Mouse (Mus musculus): ENCODE measurements around the gene Rps17. TPM values are rescaled to one million over a fixed set of nuclear protein-coding genes. Genes with fewer than 3 reads are reported as not detected.
A peak's percentile ranks its signal among the peaks of the same experiment; 100 is the strongest.

The Rps17 gene
- polyA plus RNA-seq (2015; fragmentation: Nextera tagmentation; extraction: Ambion mirVana): 750 and 812 TPM in 2 replicates

DNA sequence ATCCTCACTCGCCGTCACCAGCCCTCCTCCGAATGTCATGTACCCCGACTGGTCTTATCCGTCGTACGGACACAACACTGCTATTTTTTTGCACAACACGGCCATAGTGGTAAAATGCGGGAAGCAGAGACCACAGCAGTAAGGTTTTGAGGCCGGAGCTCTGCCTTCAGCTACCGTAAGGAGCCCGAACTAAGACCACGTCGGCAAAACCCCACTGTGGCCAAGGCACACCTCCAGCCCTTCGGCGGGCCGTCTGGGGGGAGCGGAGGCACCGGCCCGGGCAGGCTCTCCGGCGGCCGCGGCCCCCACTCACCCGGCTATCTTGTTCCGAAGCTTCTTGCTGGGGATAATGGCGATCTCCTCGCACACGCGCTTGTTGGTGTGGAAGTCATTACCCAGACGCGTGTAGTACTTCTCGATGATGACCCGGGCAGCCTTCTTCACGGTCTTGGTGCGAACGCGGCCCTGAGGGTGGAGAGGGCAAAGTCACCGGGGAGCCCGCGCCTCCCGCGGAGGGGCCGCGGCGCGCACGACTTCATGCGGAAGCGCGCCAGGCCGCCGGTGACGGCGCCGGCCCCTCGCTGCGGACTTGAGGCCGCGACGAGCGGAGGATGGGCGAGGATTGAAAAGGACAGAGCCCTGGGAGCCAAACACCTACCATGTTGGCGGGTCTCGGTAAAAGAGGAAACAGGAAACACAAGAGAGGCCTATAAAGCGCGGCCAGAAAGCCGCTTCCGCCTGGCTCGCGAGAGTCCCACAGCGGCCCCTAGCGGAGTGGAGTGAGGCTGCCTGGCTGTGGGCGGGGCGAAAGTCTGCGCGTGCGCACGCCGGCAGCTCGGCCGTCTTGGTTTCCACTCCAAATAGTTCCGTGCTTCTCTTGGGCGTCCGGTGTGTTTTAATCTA, at the start of gene Rps17:
Gene Rps17, minus strand, starts transcription at position 711 of the 903 bp plus-strand sequence.
- Histone ChIP-seq H3K27ac (replicated peaks) (peak within 1 kb of the TSS; percentile 88), H3K4me1 (peaks cover 29% of the 10 kb centered on the region), H3K9me3 (replicated peaks) (no peaks in the 10 kb centered on the region), H3K4me2 (peak within 1 kb of the TSS; percentile 87), H3K27me3 (replicated peaks) (no peaks in the 10 kb centered on the region), H3K36me3 (peaks cover 36% of the 10 kb centered on the region), H3K9ac (replicated peaks) (peak within 1 kb of the TSS; percentile 95), H3K4me3 (replicated peaks) (peak within 1 kb of the TSS; percentile 86)
- peak; percentile 95 for ATAC-seq (ENCODE audit: low FRiP score)
- WGBS: under 1% methylated on average over 85 of the region's 85 CpGs

DNA sequence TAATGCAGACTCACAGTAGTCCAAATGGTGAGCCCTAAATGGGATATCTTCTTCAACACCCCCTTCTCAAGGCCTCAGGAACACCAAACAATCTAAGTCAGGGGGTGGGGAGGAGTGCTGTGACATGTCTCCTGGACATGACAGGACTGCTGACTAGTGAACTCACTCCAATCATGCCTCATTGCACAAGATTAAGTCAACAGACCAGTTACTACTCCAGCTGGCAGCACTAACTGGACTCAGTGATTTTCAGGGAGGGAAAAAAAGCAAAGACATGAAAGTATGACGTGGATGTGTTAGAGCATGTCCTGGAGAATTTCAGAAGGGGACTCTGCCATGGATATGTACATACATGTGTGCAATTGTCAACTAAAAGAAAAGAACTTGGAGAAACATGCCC, 34.3 kb upstream of the Rps17 start:
- Histone ChIP-seq H3K27ac (replicated peaks) (no peak overlapping the region), H3K4me1 (no peaks in the 10 kb centered on the region), H3K4me2 (no peak overlapping the region), H3K9me3 (replicated peaks) (no peaks in the 10 kb centered on the region), H3K36me3 (no peaks in the 10 kb centered on the region), H3K9ac (replicated peaks) (no peak overlapping the region), H3K4me3 (replicated peaks) (no peak overlapping the region), H3K27me3 (replicated peaks) (no peaks in the 10 kb centered on the region)
- ATAC-seq (ENCODE audit: low FRiP score): no peak
- WGBS: 72% methylated on average over 1 of the region's 1 CpGs

DNA sequence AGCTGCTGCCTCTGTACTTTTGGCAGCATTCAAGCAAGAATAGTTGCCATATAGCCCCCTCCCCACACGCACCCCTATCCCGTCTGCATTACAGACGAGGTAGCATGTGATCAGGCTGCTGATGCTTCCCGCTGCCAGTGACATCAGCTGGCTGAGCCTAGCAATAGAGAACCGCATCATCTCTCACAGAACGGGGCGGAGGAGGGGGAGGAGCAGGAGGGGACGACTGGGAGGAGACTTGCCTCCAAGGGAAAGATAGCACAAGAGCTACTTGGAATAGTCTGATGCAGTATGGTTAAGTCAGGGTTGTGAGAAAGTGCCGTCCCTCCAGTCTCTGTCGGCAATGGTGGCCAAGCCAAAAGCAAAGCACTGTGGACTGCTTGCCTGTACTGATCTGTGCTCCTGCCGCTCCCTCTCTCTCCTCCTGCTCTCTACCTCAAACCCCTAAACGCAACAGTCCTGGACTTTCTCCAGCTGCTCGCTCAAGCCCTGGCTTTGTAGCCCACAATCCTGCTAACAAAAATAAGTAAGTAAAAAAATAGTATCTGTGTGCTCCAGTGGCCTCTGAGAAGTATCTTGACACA, 27.4 kb upstream of the Rps17 start:
- Histone ChIP-seq H3K9me3 (replicated peaks) (no peaks in the 10 kb centered on the region), H3K4me1 (peaks cover 15% of the 10 kb centered on the region), H3K36me3 (no peaks in the 10 kb centered on the region), H3K4me3 (replicated peaks) (peak overlapping the region; percentile 34), H3K4me2 (peak overlapping the region; percentile 64), H3K27ac (replicated peaks) (peak overlapping the region; percentile 18), H3K27me3 (replicated peaks) (no peaks in the 10 kb centered on the region), H3K9ac (replicated peaks) (peak overlapping the region; percentile 41)
- WGBS: 3% methylated on average over 13 of the region's 13 CpGs
- ATAC-seq (ENCODE audit: low FRiP score): peak; percentile 93

DNA sequence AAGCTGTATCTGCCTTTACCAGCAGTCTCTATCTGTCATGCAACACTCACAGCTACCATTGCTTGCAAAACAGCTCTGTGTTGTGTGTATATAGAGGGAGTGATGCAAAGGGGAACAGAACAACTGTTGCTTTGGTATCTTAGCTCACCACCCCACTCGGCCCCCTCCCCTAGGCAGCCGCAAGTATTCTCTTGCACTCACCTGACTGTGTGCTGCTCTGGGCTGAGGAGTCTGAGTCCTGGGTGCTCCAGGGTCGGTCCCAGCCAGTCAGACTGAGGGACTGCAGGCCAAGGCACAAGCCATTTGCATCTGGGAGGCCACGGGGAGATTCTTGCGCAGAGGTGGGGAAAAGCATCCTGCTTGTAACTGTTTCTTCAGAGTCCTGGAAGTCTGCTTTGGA, 26.8 kb upstream of the Rps17 start:
- Histone ChIP-seq H3K36me3 (no peaks in the 10 kb centered on the region), H3K9ac (replicated peaks) (no peak overlapping the region), H3K4me3 (replicated peaks) (peak overlapping the region; percentile 34), H3K4me2 (peak overlapping the region; percentile 64), H3K4me1 (peaks cover 15% of the 10 kb centered on the region), H3K9me3 (replicated peaks) (no peaks in the 10 kb centered on the region), H3K27ac (replicated peaks) (peak overlapping the region; percentile 18; the same call in 1 of the 2 replicates), H3K27me3 (replicated peaks) (no peaks in the 10 kb centered on the region)
- peak; percentile 78 for ATAC-seq (ENCODE audit: low FRiP score)
- 16% methylated on average over 5 of the region's 5 CpGs for WGBS

DNA sequence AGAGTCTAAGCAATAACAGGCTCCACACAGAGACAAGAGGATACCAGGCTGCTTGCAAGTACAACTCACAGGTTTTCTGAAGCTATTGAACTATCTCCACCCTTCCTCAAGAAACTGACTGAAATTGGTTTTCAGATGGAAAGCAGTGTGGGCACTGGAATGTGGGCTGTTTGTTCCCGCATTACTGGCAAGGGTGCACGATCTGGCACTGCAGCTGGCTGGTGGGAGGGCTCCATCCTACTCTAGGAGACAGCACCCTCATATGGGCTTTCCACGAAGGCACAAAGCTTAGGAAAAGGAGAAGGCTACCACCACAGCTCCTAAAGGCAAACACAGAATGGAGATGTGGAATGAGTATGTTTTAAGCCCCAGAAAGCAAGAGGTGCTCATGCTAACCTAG, 24.7 kb upstream of the Rps17 start:
- WGBS: 67% methylated on average over 3 of the region's 3 CpGs

DNA sequence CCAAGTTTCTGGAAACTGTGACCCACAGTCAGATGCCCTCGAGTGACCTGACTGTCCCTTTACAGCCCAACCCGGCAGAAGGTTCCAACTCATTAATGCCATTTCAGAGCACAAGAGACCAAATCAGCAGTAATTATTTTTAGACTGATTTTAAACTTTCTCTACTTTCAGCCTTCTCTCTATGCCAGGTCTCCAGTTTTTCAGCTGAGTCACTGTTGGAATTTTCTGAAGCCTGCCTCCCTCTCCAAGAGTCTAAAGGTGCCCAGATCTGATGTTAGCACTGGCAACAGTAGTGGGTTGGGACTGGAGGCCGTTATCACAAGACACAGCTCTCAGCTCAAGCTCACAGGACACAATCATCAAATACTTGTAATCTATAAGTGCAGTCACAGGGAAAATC, 22.9 kb upstream of the Rps17 start:
- no peak overlapping the region for H3K4me3 ChIP-seq (replicated peaks)
- H3K27me3 ChIP-seq (replicated peaks): no peaks in the 10 kb centered on the region
- 78% methylated on average over 3 of the region's 3 CpGs for WGBS
- H3K4me2 ChIP-seq: no peak overlapping the region
- H3K36me3 ChIP-seq: no peaks in the 10 kb centered on the region
- H3K27ac ChIP-seq (replicated peaks): no peak overlapping the region
- H3K4me1 ChIP-seq: peaks cover 14% of the 10 kb centered on the region
- no peak overlapping the region for H3K9ac ChIP-seq (replicated peaks)
- no peak for ATAC-seq (ENCODE audit: low FRiP score)
- no peaks in the 10 kb centered on the region for H3K9me3 ChIP-seq (replicated peaks)

More for the DNA sequence above, 24.7 kb upstream of the Rps17 start:
- Histone ChIP-seq H3K27me3 (replicated peaks) (no peaks in the 10 kb centered on the region), H3K4me2 (no peak overlapping the region), H3K9ac (replicated peaks) (no peak overlapping the region), H3K27ac (replicated peaks) (no peak overlapping the region), H3K4me1 (peaks cover 15% of the 10 kb centered on the region), H3K36me3 (no peaks in the 10 kb centered on the region), H3K4me3 (replicated peaks) (no peak overlapping the region), H3K9me3 (replicated peaks) (no peaks in the 10 kb centered on the region)
- no peak for ATAC-seq (ENCODE audit: low FRiP score)

DNA sequence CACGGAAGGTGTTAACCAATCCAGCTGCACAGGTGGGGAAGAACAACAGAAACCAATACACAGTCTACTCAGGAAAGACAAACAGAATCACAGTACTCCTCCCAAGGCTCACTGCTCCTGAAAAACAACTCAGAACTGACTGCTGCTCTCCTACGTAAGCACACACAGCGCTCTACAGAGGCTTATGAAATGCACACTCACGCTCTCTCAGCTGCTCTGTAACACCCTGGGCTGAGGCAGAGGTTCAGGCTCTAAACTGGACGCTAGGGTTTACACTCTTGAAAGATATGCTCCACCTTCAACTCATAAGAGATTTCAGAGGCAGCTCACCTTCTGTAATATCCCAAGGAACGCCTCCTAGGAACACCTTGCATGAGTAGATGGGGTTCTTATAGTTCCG, 11.9 kb upstream of the Rps17 start:
- H3K4me2 ChIP-seq: no peak overlapping the region
- no peak overlapping the region for H3K9ac ChIP-seq (replicated peaks)
- H3K4me3 ChIP-seq (replicated peaks): no peak overlapping the region
- no peaks in the 10 kb centered on the region for H3K36me3 ChIP-seq
- H3K9me3 ChIP-seq (replicated peaks): no peaks in the 10 kb centered on the region
- no peak overlapping the region for H3K27ac ChIP-seq (replicated peaks)
- H3K4me1 ChIP-seq: no peaks in the 10 kb centered on the region
- ATAC-seq (ENCODE audit: low FRiP score): no peak
- H3K27me3 ChIP-seq (replicated peaks): no peaks in the 10 kb centered on the region
- 85% methylated on average over 7 of the region's 7 CpGs for WGBS

DNA sequence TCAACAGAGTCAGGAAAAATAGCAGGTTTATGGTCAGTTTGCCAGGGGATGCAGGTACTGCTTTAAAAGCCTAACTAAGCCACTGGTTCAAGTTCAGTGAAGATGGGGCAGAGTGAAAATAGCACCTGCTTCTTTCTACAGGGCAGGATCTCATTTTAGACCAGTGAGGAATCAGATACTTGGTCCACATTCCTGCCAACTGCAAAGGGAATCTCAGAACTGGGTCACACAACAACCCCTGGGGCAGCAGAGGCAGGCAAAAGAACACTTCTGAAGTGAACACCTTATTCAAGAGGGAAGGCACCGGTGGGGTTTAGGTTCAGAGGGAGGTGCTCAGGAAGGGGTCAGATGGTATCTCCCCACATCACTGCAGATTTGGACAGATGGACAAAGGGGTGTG, 11.3 kb upstream of the Rps17 start:
- no peak overlapping the region for H3K4me3 ChIP-seq (replicated peaks)
- no peak overlapping the region for H3K4me2 ChIP-seq
- no peaks in the 10 kb centered on the region for H3K4me1 ChIP-seq
- H3K9ac ChIP-seq (replicated peaks): no peak overlapping the region
- WGBS: 90% methylated on average over 1 of the region's 1 CpGs
- no peak for ATAC-seq (ENCODE audit: low FRiP score)
- no peaks in the 10 kb centered on the region for H3K36me3 ChIP-seq
- no peaks in the 10 kb centered on the region for H3K27me3 ChIP-seq (replicated peaks)
- no peaks in the 10 kb centered on the region for H3K9me3 ChIP-seq (replicated peaks)
- H3K27ac ChIP-seq (replicated peaks): no peak overlapping the region

DNA sequence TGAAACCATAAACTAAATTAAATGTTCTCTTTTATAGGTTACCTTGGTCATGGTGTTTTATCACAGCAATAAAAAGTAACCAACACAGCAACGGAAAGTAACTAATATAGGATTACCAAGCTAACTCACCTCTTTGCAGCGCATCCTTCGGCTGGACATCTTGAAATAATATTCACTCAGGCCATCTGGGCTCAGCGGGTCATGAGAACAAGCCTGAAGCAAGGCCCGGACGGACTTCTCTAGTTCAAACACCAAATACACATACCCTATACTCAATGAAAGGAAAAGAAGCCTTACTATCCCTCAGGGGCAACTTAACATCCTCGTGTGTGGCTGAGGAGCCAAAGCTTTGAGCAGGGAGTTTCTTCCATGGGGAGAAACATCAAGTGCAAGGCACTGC, 10.7 kb upstream of the Rps17 start:
- H3K4me1 ChIP-seq: no peaks in the 10 kb centered on the region
- H3K27me3 ChIP-seq (replicated peaks): no peaks in the 10 kb centered on the region
- no peaks in the 10 kb centered on the region for H3K36me3 ChIP-seq
- H3K9me3 ChIP-seq (replicated peaks): no peaks in the 10 kb centered on the region
- no peak overlapping the region for H3K9ac ChIP-seq (replicated peaks)
- H3K4me2 ChIP-seq: no peak overlapping the region
- H3K27ac ChIP-seq (replicated peaks): no peak overlapping the region
- 82% methylated on average over 7 of the region's 7 CpGs for WGBS
- no peak overlapping the region for H3K4me3 ChIP-seq (replicated peaks)
- no peak for ATAC-seq (ENCODE audit: low FRiP score)

DNA sequence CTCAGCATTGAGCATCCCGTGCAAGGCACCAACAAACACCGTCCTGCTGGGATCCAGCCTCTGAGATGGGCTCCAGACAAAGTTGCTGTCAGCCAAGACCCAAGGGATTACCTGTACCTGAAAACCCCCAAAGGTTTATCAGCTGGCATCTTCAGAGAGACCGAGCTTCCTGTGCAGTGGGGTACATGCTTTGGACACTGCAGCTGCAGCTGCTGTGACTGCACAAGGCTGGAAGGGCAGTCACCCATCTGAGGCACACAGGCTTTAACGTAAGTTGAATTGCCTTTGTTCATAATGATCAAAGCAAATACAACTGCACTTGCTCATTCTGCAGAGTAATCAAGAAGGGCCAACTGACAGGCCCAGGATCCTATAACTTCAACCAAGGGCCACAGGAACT, 6.8 kb upstream of the Rps17 start:
- Histone ChIP-seq H3K9me3 (replicated peaks) (no peaks in the 10 kb centered on the region), H3K36me3 (0 out of 2 replicates have a peak, but pooled peaks cover 3% of the 10 kb centered on the region), H3K27ac (replicated peaks) (no peak overlapping the region), H3K27me3 (replicated peaks) (no peaks in the 10 kb centered on the region), H3K4me1 (no peaks in the 10 kb centered on the region), H3K4me3 (replicated peaks) (no peak overlapping the region), H3K4me2 (no peak overlapping the region), H3K9ac (replicated peaks) (no peak overlapping the region)
- WGBS: 74% methylated on average over 4 of the region's 4 CpGs
- ATAC-seq (ENCODE audit: low FRiP score): no peak

DNA sequence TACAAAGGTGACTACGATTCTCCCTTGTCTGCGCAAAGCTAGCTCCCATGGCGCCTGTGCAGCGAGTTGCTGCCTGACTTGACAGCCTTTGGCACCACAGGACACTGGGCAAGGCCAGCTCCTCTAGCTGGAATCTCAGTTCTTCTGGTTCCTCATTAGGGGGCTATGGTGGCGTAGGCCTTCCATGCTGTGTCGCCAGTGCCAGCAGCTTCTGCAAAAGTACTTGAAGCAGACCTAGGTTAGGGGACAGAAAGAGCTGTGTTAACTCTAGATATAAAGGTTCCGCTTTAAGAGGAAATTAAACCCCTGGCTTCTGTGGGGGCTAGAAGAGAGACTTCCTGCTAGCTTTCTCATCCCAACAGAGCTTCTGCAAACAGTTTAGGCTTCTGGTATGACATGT, 3.2 kb upstream of the Rps17 start:
- Histone ChIP-seq H3K4me2 (no peak overlapping the region), H3K9ac (replicated peaks) (no peak overlapping the region), H3K27ac (replicated peaks) (no peak overlapping the region), H3K4me1 (peaks cover 10% of the 10 kb centered on the region), H3K4me3 (replicated peaks) (no peak overlapping the region), H3K27me3 (replicated peaks) (no peaks in the 10 kb centered on the region), H3K9me3 (replicated peaks) (no peaks in the 10 kb centered on the region), H3K36me3 (peaks cover 6% of the 10 kb centered on the region; the same call in 1 of the 2 replicates)
- ATAC-seq (ENCODE audit: low FRiP score): no peak
- WGBS: 64% methylated on average over 7 of the region's 7 CpGs
